Mouse (Mus musculus): ENCODE data around the gene Zfp385a. TPM values are rescaled to one million over a fixed set of nuclear protein-coding genes. Genes with fewer than 3 reads are reported as not detected.

The Zfp385a gene
- polyA plus RNA-seq (2015; fragmentation: Nextera tagmentation; extraction: Ambion mirVana), result 5.6 TPM in 2 replicates

GRCm38 (mm10) chr15:103339961-103340337, at the start of gene Zfp385a:
Zfp385a (minus strand) TSS chr15:103340093.
- under 1% methylated on average over 26 of the region's 26 CpGs for WGBS
- Histone ChIP-seq H3K4me2 (replicated peaks) (peak within 1 kb of the TSS; percentile 93), H3K27me3 (replicated peaks) (peaks cover 41% of the 10 kb centered on the region), H3K36me3 (peaks cover 5% of the 10 kb centered on the region), H3K4me1 (replicated peaks) (peaks cover 13% of the 10 kb centered on the region), H3K9ac (peak within 1 kb of the TSS; percentile 47), H3K4me3 (replicated peaks) (peak within 1 kb of the TSS; percentile 58), H3K27ac (no peak within 1 kb of the TSS), H3K9me3 (no peaks in the 10 kb centered on the region)
- ATAC-seq, result peak; percentile 68

DNA sequence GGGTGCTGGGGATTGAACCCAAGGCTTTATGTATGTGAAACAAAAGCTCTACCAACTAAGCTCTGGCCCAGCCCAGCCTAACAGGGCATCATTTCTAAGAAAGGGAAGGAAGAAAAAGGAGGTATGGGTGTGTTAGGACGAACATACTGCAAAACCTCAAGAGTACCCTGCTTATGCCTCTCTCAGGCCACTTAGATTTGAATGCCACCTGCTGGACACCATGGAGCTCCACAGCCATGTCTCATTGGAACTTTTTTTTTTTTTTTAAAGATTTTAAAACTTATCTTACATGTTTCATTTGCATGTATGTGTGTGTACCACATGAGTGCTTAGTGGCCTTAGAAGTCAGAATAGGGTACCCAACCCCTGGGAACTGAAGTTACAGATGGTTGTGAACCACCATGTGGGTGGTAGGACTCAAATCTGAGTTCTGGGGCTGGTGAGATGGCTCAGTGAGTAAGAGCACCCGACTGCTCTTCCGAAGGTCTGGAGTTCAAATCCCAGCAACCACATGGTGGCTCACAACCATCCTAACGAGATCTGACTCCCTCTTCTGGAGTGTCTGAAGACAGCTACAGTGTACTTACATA, 48.8 kb upstream of the Zfp385a start:
- 50% methylated on average over 4 of the region's 4 CpGs for WGBS
- no peaks in the 10 kb centered on the region for H3K9me3 ChIP-seq

GRCm38 (mm10) chr15:103383771-103384488, 44.0 kb upstream of the Zfp385a start:
- H3K36me3 ChIP-seq, result no peaks in the 10 kb centered on the region
- no peak overlapping the region for H3K4me3 ChIP-seq (replicated peaks)
- 57% methylated on average over 7 of the region's 7 CpGs for WGBS
- no peaks in the 10 kb centered on the region for H3K27me3 ChIP-seq (replicated peaks)
- H3K9ac ChIP-seq, result no peak overlapping the region
- H3K4me1 ChIP-seq (replicated peaks), result peaks cover 6% of the 10 kb centered on the region
- 0 out of 2 replicates have a peak overlapping the region, but pooled peaks have one; percentile 22 for H3K27ac ChIP-seq
- peak; percentile 56; the same call in 1 of the 2 replicates for ATAC-seq
- no peak overlapping the region for H3K4me2 ChIP-seq (replicated peaks)
- H3K9me3 ChIP-seq, result no peaks in the 10 kb centered on the region

More for the DNA sequence above, 48.8 kb upstream of the Zfp385a start:
- H3K4me1 ChIP-seq (replicated peaks), result no peaks in the 10 kb centered on the region; the same call in 1 of the 2 replicates
- H3K4me3 ChIP-seq (replicated peaks), result no peak overlapping the region
- no peak overlapping the region for H3K27ac ChIP-seq
- no peak for ATAC-seq
- H3K4me2 ChIP-seq (replicated peaks), result no peak overlapping the region
- H3K36me3 ChIP-seq, result no peaks in the 10 kb centered on the region
- no peak overlapping the region for H3K9ac ChIP-seq
- H3K27me3 ChIP-seq (replicated peaks), result no peaks in the 10 kb centered on the region

GRCm38 (mm10) chr15:103382795-103383406, 43.0 kb upstream of the Zfp385a start:
- peak; percentile 36; the same call in 1 of the 2 replicates for ATAC-seq
- H3K27ac ChIP-seq, result 0 out of 2 replicates have a peak overlapping the region, but pooled peaks have one; percentile 22

GRCm38 (mm10) chr15:103382075-103382474, 42.2 kb upstream of the Zfp385a start:
- no peak overlapping the region for H3K4me3 ChIP-seq (replicated peaks)
- H3K27me3 ChIP-seq (replicated peaks), result no peaks in the 10 kb centered on the region
- H3K36me3 ChIP-seq, result no peaks in the 10 kb centered on the region
- H3K4me1 ChIP-seq (replicated peaks), result peaks cover 24% of the 10 kb centered on the region
- H3K4me2 ChIP-seq (replicated peaks), result no peak overlapping the region
- ATAC-seq, result no peak
- H3K27ac ChIP-seq, result no peak overlapping the region
- H3K9me3 ChIP-seq, result no peaks in the 10 kb centered on the region
- H3K9ac ChIP-seq, result no peak overlapping the region
- 83% methylated on average over 2 of the region's 2 CpGs for WGBS

More at GRCm38 (mm10) chr15:103382795-103383406, 43.0 kb upstream of the Zfp385a start:
- Histone ChIP-seq H3K9ac (no peak overlapping the region), H3K4me3 (replicated peaks) (no peak overlapping the region), H3K9me3 (no peaks in the 10 kb centered on the region), H3K4me2 (replicated peaks) (no peak overlapping the region), H3K36me3 (no peaks in the 10 kb centered on the region), H3K4me1 (replicated peaks) (peaks cover 15% of the 10 kb centered on the region), H3K27me3 (replicated peaks) (no peaks in the 10 kb centered on the region)
- 34% methylated on average over 5 of the region's 5 CpGs for WGBS

DNA sequence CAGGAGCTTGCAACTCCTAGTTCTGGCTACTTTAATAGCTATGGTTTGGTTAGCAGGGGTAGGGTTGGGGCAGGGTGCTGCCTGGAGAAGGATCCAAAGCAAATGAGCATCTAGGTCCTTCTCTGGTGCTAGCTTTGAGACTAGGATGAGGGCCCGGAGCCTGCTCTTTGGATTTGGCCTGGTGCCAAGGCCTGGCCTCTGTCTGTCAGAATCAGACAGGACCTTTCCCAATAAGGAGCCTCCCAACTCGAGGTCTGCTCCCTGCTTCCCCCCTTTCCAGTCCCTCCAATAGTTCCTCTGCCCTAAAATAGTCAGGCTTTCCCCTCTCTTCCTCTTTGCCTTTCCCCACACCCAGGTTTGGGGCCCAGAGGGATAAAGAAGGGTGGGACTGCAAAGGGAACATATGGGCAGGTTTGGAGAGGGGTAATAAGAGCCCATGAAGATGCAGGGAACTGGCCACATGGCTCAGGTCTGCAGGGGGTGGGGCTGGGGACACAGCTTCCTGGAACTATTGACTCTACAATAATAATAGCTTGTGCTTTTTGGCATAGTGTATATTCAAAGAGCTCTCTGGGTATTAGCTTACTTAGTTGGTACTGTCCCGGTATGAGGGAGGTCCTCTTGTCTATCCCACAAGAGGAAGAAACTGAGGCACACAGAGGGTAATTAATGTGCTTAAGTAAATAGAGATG, 38.9 kb upstream of the Zfp385a start:
- H3K9ac ChIP-seq, result no peak overlapping the region

DNA sequence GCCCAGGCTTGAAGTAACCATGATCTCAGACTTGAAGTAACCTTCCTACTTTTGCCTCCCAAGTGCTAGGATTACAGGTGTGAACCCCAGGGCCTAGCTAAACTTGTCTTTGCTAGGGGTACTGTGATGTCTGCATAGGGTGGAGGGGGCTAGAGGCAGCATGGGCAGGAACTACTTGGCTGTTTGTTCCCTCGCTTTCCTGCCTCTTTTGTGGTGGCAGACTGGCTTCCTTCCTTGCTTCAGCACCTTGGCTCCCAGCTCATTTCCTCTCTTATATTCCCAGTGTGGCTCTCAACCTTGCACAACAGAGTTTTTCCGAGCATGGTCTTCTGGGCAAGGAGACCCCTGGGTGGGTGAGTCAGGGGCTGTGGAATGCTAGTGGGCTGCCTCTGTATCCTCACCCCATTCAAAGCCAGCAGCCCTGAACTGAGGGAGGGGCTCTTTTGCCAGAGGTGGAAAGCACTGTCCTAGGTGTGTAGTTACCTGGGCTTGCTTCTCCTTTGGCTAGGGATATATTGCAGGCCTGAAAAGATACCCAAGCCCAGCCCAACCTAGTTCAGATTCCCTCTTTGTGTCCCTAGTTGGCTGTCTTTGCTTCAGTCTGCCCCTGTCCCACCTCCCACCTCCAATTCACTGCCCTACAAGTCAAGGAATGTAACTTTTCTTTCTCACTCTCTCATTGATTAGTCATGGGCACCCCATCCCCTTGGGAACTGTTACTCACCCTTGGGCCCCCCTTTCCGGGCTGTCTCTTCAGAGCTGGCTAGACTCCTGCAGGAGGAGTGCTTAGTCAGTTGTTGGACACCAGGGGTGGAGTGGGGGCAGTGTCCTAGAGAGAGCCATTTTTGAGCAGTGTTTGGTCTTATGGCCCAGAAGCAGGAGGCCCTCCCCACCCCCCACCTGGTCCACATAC, 38.1 kb upstream of the Zfp385a start:
- Histone ChIP-seq H3K27me3 (replicated peaks) (no peaks in the 10 kb centered on the region), H3K36me3 (no peaks in the 10 kb centered on the region), H3K9ac (no peak overlapping the region), H3K4me1 (replicated peaks) (peaks cover 24% of the 10 kb centered on the region), H3K4me2 (replicated peaks) (no peak overlapping the region), H3K4me3 (replicated peaks) (no peak overlapping the region), H3K27ac (peak overlapping the region; percentile 71), H3K9me3 (no peaks in the 10 kb centered on the region)
- WGBS, result 76% methylated on average over 3 of the region's 3 CpGs
- peak; percentile 57 for ATAC-seq

More for the DNA sequence above, 38.9 kb upstream of the Zfp385a start:
- H3K9me3 ChIP-seq, result no peaks in the 10 kb centered on the region
- no peak overlapping the region for H3K4me2 ChIP-seq (replicated peaks)
- peak overlapping the region; percentile 71 for H3K27ac ChIP-seq
- 40% methylated on average over 3 of the region's 3 CpGs for WGBS
- no peaks in the 10 kb centered on the region for H3K36me3 ChIP-seq
- no peak overlapping the region for H3K4me3 ChIP-seq (replicated peaks)
- peak; percentile 72 for ATAC-seq
- peaks cover 27% of the 10 kb centered on the region for H3K4me1 ChIP-seq (replicated peaks)
- H3K27me3 ChIP-seq (replicated peaks), result no peaks in the 10 kb centered on the region

DNA sequence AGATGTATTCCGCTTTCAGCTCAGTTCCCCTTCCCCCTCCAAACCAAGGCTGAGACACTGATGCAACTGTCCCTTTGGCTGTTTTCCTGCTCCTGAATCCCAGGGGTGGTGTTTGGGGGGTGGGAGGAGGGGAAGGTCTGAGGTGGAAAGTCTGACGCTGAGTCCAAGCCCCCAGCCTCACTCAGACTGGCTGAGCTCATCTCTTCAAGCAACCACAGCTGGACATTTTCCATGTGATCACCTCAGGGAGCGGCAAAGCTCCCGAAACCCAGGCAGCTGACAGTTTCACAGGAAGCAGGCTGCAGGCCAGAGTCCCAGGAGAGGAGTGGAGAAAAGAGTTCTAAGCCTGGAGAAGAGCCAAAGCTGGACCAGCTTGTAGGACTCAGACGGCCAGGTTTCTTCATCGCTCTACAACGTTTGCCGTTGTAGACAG, 37.0 kb upstream of the Zfp385a start:
- ATAC-seq, result peak; percentile 57
- Histone ChIP-seq H3K9ac (no peak overlapping the region), H3K27ac (peak overlapping the region; percentile 71), H3K9me3 (no peaks in the 10 kb centered on the region), H3K27me3 (replicated peaks) (no peaks in the 10 kb centered on the region), H3K4me3 (replicated peaks) (no peak overlapping the region), H3K4me1 (replicated peaks) (peaks cover 21% of the 10 kb centered on the region), H3K36me3 (no peaks in the 10 kb centered on the region), H3K4me2 (replicated peaks) (no peak overlapping the region; the same call in 1 of the 2 replicates)
- 32% methylated on average over 8 of the region's 8 CpGs for WGBS

- Histone ChIP-seq H3K27me3 (replicated peaks) (no peaks in the 10 kb centered on the region), H3K9ac (no peak overlapping the region), H3K36me3 (no peaks in the 10 kb centered on the region), H3K9me3 (no peaks in the 10 kb centered on the region), H3K4me1 (replicated peaks) (peaks cover 25% of the 10 kb centered on the region), H3K4me2 (replicated peaks) (no peak overlapping the region), H3K27ac (no peak overlapping the region), H3K4me3 (replicated peaks) (no peak overlapping the region)
- WGBS, result 76% methylated on average over 4 of the region's 4 CpGs
- ATAC-seq, result no peak
Observed at GRCm38 (mm10) chr15:103375112-103375800, 35.4 kb upstream of the Zfp385a start.

- H3K9me3 ChIP-seq, result no peaks in the 10 kb centered on the region
- H3K36me3 ChIP-seq, result no peaks in the 10 kb centered on the region
- H3K9ac ChIP-seq, result no peak overlapping the region
- ATAC-seq, result no peak
- H3K4me3 ChIP-seq (replicated peaks), result no peak overlapping the region
- H3K27me3 ChIP-seq (replicated peaks), result no peaks in the 10 kb centered on the region
- H3K4me1 ChIP-seq (replicated peaks), result peaks cover 11% of the 10 kb centered on the region
- H3K27ac ChIP-seq, result no peak overlapping the region
- H3K4me2 ChIP-seq (replicated peaks), result no peak overlapping the region
Observed at GRCm38 (mm10) chr15:103372461-103372860, 32.6 kb upstream of the Zfp385a start.

GRCm38 (mm10) chr15:103371741-103372140, 31.8 kb upstream of the Zfp385a start:
- WGBS, result 92% methylated on average over 1 of the region's 1 CpGs
- no peak overlapping the region; the same call in 1 of the 2 replicates for H3K27ac ChIP-seq
- H3K4me1 ChIP-seq (replicated peaks), result peaks cover 12% of the 10 kb centered on the region

More at GRCm38 (mm10) chr15:103371741-103372140, 31.8 kb upstream of the Zfp385a start:
- no peaks in the 10 kb centered on the region for H3K36me3 ChIP-seq
- H3K9me3 ChIP-seq, result no peaks in the 10 kb centered on the region
- H3K4me3 ChIP-seq (replicated peaks), result no peak overlapping the region
- H3K4me2 ChIP-seq (replicated peaks), result no peak overlapping the region
- ATAC-seq, result no peak
- H3K27me3 ChIP-seq (replicated peaks), result no peaks in the 10 kb centered on the region
- no peak overlapping the region for H3K9ac ChIP-seq

All from intestine, embryonic 15.5 days (tissue).